Mouse (Mus musculus): ENCODE data around the gene Sae1. TPM values are rescaled to one million over a fixed set of nuclear protein-coding genes. Genes with fewer than 3 reads are reported as not detected.

The Sae1 gene
- polyA plus RNA-seq, 1 experiment from 2014 or later = 321 TPM

GRCm38 (mm10) chr7:16282334-16282733 lies 105.3 kb downstream of the Sae1 start:
- ATAC-seq (ENCODE audit: low FRiP score, low read depth) = no peak
- no peak overlapping the region for H3K4me3 ChIP-seq
- H3K9ac ChIP-seq = no peak overlapping the region
- peaks cover 9% of the 10 kb centered on the region for H3K4me1 ChIP-seq
- no peak overlapping the region for H3K27ac ChIP-seq
- peaks cover 62% of the 10 kb centered on the region for H3K36me3 ChIP-seq
- H3K4me2 ChIP-seq (replicated peaks) = no peak overlapping the region
- H3K27me3 ChIP-seq (replicated peaks) = no peaks in the 10 kb centered on the region
- H3K9me3 ChIP-seq = no peaks in the 10 kb centered on the region
- WGBS = 88% methylated on average over 13 of the region's 13 CpGs

GRCm38 (mm10) chr7:16280721-16281120 lies 106.9 kb downstream of the Sae1 start:
- peaks cover 77% of the 10 kb centered on the region for H3K36me3 ChIP-seq
- H3K27me3 ChIP-seq (replicated peaks) = no peaks in the 10 kb centered on the region
- 93% methylated on average over 11 of the region's 11 CpGs for WGBS
- peaks cover 7% of the 10 kb centered on the region for H3K4me1 ChIP-seq
- no peak overlapping the region for H3K4me3 ChIP-seq
- H3K27ac ChIP-seq = no peak overlapping the region
- H3K9me3 ChIP-seq = no peaks in the 10 kb centered on the region
- no peak overlapping the region for H3K4me2 ChIP-seq (replicated peaks)
- ATAC-seq (ENCODE audit: low FRiP score, low read depth) = no peak
- H3K9ac ChIP-seq = no peak overlapping the region

GRCm38 (mm10) chr7:16274922-16275890 lies 112.4 kb downstream of the Sae1 start:
- 91% methylated on average over 10 of the region's 10 CpGs for WGBS
- ATAC-seq (ENCODE audit: low FRiP score, low read depth) = no peak

GRCm38 (mm10) chr7:16273766-16274140 lies 113.9 kb downstream of the Sae1 start:
- Histone ChIP-seq H3K36me3 (peaks cover 34% of the 10 kb centered on the region), H3K4me2 (replicated peaks) (peak overlapping the region; percentile 95), H3K9ac (peak overlapping the region; percentile 87), H3K4me1 (peaks cover 25% of the 10 kb centered on the region), H3K4me3 (peak overlapping the region; percentile 76), H3K27ac (peak overlapping the region; percentile 84), H3K27me3 (replicated peaks) (peaks cover 11% of the 10 kb centered on the region; the same call in 1 of the 2 replicates), H3K9me3 (no peaks in the 10 kb centered on the region)
- ATAC-seq (ENCODE audit: low FRiP score, low read depth) = peak; percentile 65
- 1% methylated on average over 18 of the region's 18 CpGs for WGBS

More at GRCm38 (mm10) chr7:16274922-16275890, 112.4 kb downstream of the Sae1 start:
- Histone ChIP-seq H3K27me3 (replicated peaks) (peaks cover 8% of the 10 kb centered on the region; the same call in 1 of the 2 replicates), H3K4me3 (no peak overlapping the region), H3K4me1 (peaks cover 25% of the 10 kb centered on the region), H3K27ac (no peak overlapping the region), H3K36me3 (peaks cover 44% of the 10 kb centered on the region), H3K9ac (0 out of 2 replicates have a peak overlapping the region, but pooled peaks have one; percentile 17), H3K4me2 (replicated peaks) (0 out of 2 replicates have a peak overlapping the region, but pooled peaks have one; percentile 95), H3K9me3 (no peaks in the 10 kb centered on the region)

GRCm38 (mm10) chr7:16273081-16273765 lies 114.4 kb downstream of the Sae1 start, which contains the start of gene Inafm1:
TSS of gene Inafm1 (minus strand) at chr7:16273617.
- ATAC-seq (ENCODE audit: low FRiP score, low read depth) = peak; percentile 90

GRCm38 (mm10) chr7:16272681-16273080 lies 114.9 kb downstream of the Sae1 start:
- WGBS = under 1% methylated on average over 46 of the region's 46 CpGs
- Histone ChIP-seq H3K27ac (peak overlapping the region; percentile 84), H3K9ac (peak overlapping the region; percentile 87), H3K4me1 (peaks cover 25% of the 10 kb centered on the region), H3K4me3 (peak overlapping the region; percentile 76), H3K9me3 (no peaks in the 10 kb centered on the region), H3K27me3 (replicated peaks) (peaks cover 11% of the 10 kb centered on the region; the same call in 1 of the 2 replicates), H3K4me2 (replicated peaks) (peak overlapping the region; percentile 95), H3K36me3 (peaks cover 25% of the 10 kb centered on the region)
- peak; percentile 84 for ATAC-seq (ENCODE audit: low FRiP score, low read depth)

More at GRCm38 (mm10) chr7:16273081-16273765, 114.4 kb downstream of the Sae1 start, which contains the start of gene Inafm1:
- no peaks in the 10 kb centered on the region for H3K9me3 ChIP-seq
- peaks cover 31% of the 10 kb centered on the region for H3K36me3 ChIP-seq
- H3K4me1 ChIP-seq = peaks cover 25% of the 10 kb centered on the region
- H3K9ac ChIP-seq = peak within 1 kb of the TSS; percentile 87
- peak within 1 kb of the TSS; percentile 84 for H3K27ac ChIP-seq
- H3K4me2 ChIP-seq (replicated peaks) = peak within 1 kb of the TSS; percentile 95
- peak within 1 kb of the TSS; percentile 76 for H3K4me3 ChIP-seq
- under 1% methylated on average over 47 of the region's 49 CpGs for WGBS
- peaks cover 11% of the 10 kb centered on the region; the same call in 1 of the 2 replicates for H3K27me3 ChIP-seq (replicated peaks)

- Histone ChIP-seq H3K4me2 (replicated peaks) (no peak overlapping the region), H3K9ac (no peak overlapping the region), H3K36me3 (peaks cover 11% of the 10 kb centered on the region), H3K27ac (no peak overlapping the region), H3K4me1 (peaks cover 25% of the 10 kb centered on the region), H3K9me3 (no peaks in the 10 kb centered on the region), H3K4me3 (no peak overlapping the region), H3K27me3 (replicated peaks) (peaks cover 11% of the 10 kb centered on the region; the same call in 1 of the 2 replicates)
- 70% methylated on average over 1 of the region's 1 CpGs for WGBS
- no peak for ATAC-seq (ENCODE audit: low FRiP score, low read depth)
Measured at GRCm38 (mm10) chr7:16271139-16271538, 116.5 kb downstream of the Sae1 start.

Other genes with a start within 250 kb of the Sae1 start
- gene Meis3, start 212.7 kb downstream of the Sae1 start, polyA plus RNA-seq (2016; fragmentation: Nextera tagmentation; extraction: Ambion mirVana) = 194 and 205 TPM in 2 replicates
- 14.9 and 16.5 TPM in 2 replicates for gene Dhx34, start 165.8 kb downstream of the Sae1 start, polyA plus RNA-seq (2016; fragmentation: Nextera tagmentation; extraction: Ambion mirVana)
- 0.09 and 0.10 TPM in 2 replicates for gene C5ar2, start 143.7 kb downstream of the Sae1 start, polyA plus RNA-seq (2016; fragmentation: Nextera tagmentation; extraction: Ambion mirVana)
- 0.87 and 1.2 TPM in 2 replicates for gene C5ar1, start 128.3 kb downstream of the Sae1 start, polyA plus RNA-seq (2016; fragmentation: Nextera tagmentation; extraction: Ambion mirVana)
- gene Inafm1, start 114.2 kb downstream of the Sae1 start, polyA plus RNA-seq (2016; fragmentation: Nextera tagmentation; extraction: Ambion mirVana) = 27.0 and 28.5 TPM in 2 replicates
- 47.7 and 49.5 TPM in 2 replicates for gene Ccdc9, start 101.0 kb downstream of the Sae1 start, polyA plus RNA-seq (2016; fragmentation: Nextera tagmentation; extraction: Ambion mirVana)
- gene Bbc3, start 79.4 kb downstream of the Sae1 start, polyA plus RNA-seq (2016; fragmentation: Nextera tagmentation; extraction: Ambion mirVana) = 22.7 and 25.0 TPM in 2 replicates
- 26.6 and 27.8 TPM in 2 replicates for gene Zc3h4, start 13.1 kb upstream of the Sae1 start, polyA plus RNA-seq (2016; fragmentation: Nextera tagmentation; extraction: Ambion mirVana)
- 58.5 and 66.6 TPM in 2 replicates for gene Tmem160, start 65.0 kb upstream of the Sae1 start, polyA plus RNA-seq (2016; fragmentation: Nextera tagmentation; extraction: Ambion mirVana)
- gene Npas1, start 89.9 kb upstream of the Sae1 start, polyA plus RNA-seq (2016; fragmentation: Nextera tagmentation; extraction: Ambion mirVana) = 1.0 and 1.4 TPM in 2 replicates
- 33.5 and 36.8 TPM in 2 replicates for gene Arhgap35, start 227.2 kb upstream of the Sae1 start, polyA plus RNA-seq (2016; fragmentation: Nextera tagmentation; extraction: Ambion mirVana)

Data from neural tube, embryonic 12.5 days (tissue).